Mouse (Mus musculus): ENCODE measurements around the gene Dync1i1.

DNA sequence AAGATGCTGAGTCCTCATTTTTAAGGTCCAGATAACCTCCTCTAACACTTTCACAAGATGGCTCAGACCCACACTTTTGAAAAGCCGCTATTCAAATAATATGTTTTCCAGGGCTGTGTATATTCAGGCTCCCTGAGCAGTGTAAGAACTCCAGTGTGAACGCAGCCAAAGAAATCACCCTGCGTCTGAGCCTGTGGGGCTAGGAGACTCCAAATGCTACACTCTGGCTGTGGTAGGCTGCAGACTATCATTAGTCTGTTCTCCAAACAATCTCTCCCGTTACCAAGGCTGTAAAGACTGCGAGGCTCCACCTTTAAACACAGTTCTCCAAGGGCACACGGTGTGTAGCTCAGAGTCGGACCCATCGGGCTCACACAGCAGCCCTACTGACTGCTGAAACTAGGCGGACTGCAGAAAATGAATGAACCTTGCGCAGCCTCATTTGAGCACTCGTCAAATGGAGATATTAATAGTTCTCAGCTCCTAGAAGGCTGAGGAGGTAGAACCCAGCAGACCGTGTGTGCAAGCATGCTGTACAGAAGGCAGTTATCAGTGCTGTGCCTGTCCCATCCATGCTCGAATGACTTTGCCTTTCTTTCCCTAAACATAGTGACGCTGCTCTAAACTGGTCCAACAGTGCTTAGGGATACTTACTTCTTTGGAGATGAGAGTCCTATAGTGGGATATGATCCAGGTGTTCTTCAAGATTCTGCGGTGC, 146.3 kb downstream of the Dync1i1 start:
- no peak for TF ChIP-seq POLR2A (IDR thresholded peaks at IDR 0.05; ENCODE audit: borderline replicate concordance, extremely low read depth, insufficient read depth, insufficient read length, poor library complexity, severe bottlenecking)
- TF ChIP-seq CTCF (IDR thresholded peaks at IDR 0.05; ENCODE audit: borderline replicate concordance, extremely low read depth, insufficient read depth, insufficient read length): no peak
